Mouse (Mus musculus): ENCODE results near the gene Scaf1. TPM values are rescaled to one million over a fixed set of nuclear protein-coding genes. Genes with fewer than 3 reads are reported as not detected.

The Scaf1 gene
- total RNA-seq (2021): 10 to 100 TPM; 72.0 to 83.7 TPM
- 117 and 121 TPM in 2 replicates for polyA plus RNA-seq (2012; rRNA removed)
- long read RNA-seq, full-length matches to known transcripts: 6 of 38 reads
- long read RNA-seq, partial matches to known transcripts: 28 of 38 reads
- long read RNA-seq, other reads (novel, unspliced or antisense): 4 of 38 reads

- DNase-seq: peak; percentile 100
These were observed at the start of gene Scaf1 for GRCm38 (mm10) chr7:45015957-45016612. Gene Scaf1, minus strand, starts transcription at chr7:45016363.

- peak; percentile 96 for DNase-seq
These were observed 46.2 kb upstream of the Scaf1 start, which contains the start of the genes Nosip and Prrg2 for GRCm38 (mm10) chr7:45062239-45062835. Gene Nosip, plus strand, starts transcription at chr7:45062429. Gene Prrg2, minus strand, starts transcription at chr7:45062677.

GRCm38 (mm10) chr7:45061532-45062075, 45.4 kb upstream of the Scaf1 start:
- DNase-seq: no peak

- DNase-seq: no peak
These were observed 44.5 kb upstream of the Scaf1 start for GRCm38 (mm10) chr7:45060632-45061122.

- no peak for DNase-seq
These were observed 42.7 kb upstream of the Scaf1 start for GRCm38 (mm10) chr7:45058607-45059571.

GRCm38 (mm10) chr7:45056972-45057348, 40.8 kb upstream of the Scaf1 start:
- DNase-seq: peak; percentile 38

GRCm38 (mm10) chr7:45056329-45056971, 40.3 kb upstream of the Scaf1 start:
- DNase-seq: no peak

GRCm38 (mm10) chr7:45053931-45054510, 37.9 kb upstream of the Scaf1 start:
- DNase-seq: peak; percentile 98

- DNase-seq: peak; percentile 91
These were observed 37.2 kb upstream of the Scaf1 start for GRCm38 (mm10) chr7:45053117-45053930.

- DNase-seq: no peak
These were observed 36.6 kb upstream of the Scaf1 start, which contains the start of gene Prr12 for GRCm38 (mm10) chr7:45052862-45053116. Gene Prr12, minus strand, starts transcription at chr7:45052881.

GRCm38 (mm10) chr7:45052181-45052861, 36.2 kb upstream of the Scaf1 start:
- DNase-seq: peak; percentile 70

GRCm38 (mm10) chr7:45051601-45051974, 35.4 kb upstream of the Scaf1 start:
- no peak for DNase-seq

GRCm38 (mm10) chr7:45050945-45051600, 34.9 kb upstream of the Scaf1 start:
- peak; percentile 86 for DNase-seq

- DNase-seq: no peak
These were observed 32.9 kb upstream of the Scaf1 start for GRCm38 (mm10) chr7:45048923-45049657.

GRCm38 (mm10) chr7:45048001-45048890, 32.1 kb upstream of the Scaf1 start:
- DNase-seq: no peak

GRCm38 (mm10) chr7:45047491-45047890, 31.3 kb upstream of the Scaf1 start:
- no peak for DNase-seq

GRCm38 (mm10) chr7:45046853-45047350, 30.7 kb upstream of the Scaf1 start:
- no peak for DNase-seq

Measured in adrenal gland, adult 2 months (tissue).